Mouse (Mus musculus): Measurements from ENCODE around the gene Gm20458. TPM values are rescaled to one million over a fixed set of nuclear protein-coding genes. Genes with fewer than 3 reads are reported as not detected.

Gene Gm20458
- polyA plus RNA-seq, 1 experiment from 2014 or later, result 10.0 TPM

DNA sequence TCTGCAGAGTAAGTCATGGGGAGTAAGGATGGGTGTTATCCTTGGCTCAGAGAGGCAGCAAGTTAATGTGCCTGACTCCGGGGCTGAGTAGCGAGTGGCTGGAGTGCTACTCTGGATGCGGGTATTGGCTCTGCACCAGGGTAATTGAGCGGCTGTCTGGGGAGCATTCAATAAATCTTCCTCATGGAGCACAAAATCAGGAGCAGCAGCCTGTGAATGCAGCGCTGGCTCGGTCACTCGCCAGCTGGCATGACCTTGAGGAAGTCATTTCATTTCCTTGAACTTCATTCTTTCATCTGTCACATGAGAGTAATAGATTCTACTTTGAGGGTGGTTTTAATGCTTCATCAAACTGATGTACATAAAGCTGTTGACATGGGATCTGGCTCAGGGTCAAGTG, 39.7 kb downstream of the Gm20458 start:
- Histone ChIP-seq H3K9ac (no peak overlapping the region), H3K36me3 (replicated peaks; ENCODE audit: control insufficient read depth, insufficient read depth) (peaks cover 57% of the 10 kb centered on the region), H3K4me3 (replicated peaks; ENCODE audit: low read length) (no peak overlapping the region), H3K4me1 (replicated peaks; ENCODE audit: control insufficient read depth, insufficient read depth, low read length) (peaks cover 17% of the 10 kb centered on the region), H3K4me2 (replicated peaks) (no peak overlapping the region), H3K27ac (no peak overlapping the region), H3K27me3 (ENCODE audit: control insufficient read depth, insufficient read depth, low read length) (no peaks in the 10 kb centered on the region), H3K9me3 (ENCODE audit: control insufficient read depth, low read length) (peaks cover 9% of the 10 kb centered on the region; the same call in 1 of the 2 replicates)
- 86% methylated on average over 7 of the region's 7 CpGs for WGBS
- DNase-seq (ENCODE audit: low spot score) (no peak), ATAC-seq (ENCODE audit: low FRiP score) (no peak)

DNA sequence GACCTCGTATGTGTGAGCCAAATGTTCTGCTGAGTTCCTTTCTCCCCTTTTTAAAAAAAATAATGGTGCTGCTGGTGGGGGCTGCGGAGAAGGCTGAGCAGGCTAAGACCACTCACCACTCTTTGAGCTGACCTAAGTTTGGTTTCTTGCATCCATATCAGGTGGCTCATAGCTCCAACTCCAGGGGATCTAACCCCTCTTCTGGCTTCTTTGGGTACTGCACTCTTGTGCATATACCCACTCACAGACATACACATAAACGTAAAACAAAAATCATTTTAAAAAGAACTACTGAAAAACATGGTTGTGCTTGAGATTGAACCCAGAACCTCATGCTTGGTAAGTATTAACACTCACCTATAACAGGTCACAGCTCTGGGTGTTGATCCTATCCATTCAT, 44.2 kb downstream of the Gm20458 start:
- Histone ChIP-seq H3K27me3 (ENCODE audit: control insufficient read depth, insufficient read depth, low read length) (no peaks in the 10 kb centered on the region), H3K27ac (no peak overlapping the region), H3K9me3 (ENCODE audit: control insufficient read depth, low read length) (peaks cover 9% of the 10 kb centered on the region; the same call in 1 of the 2 replicates), H3K4me3 (replicated peaks; ENCODE audit: low read length) (no peak overlapping the region), H3K9ac (no peak overlapping the region), H3K4me1 (replicated peaks; ENCODE audit: control insufficient read depth, insufficient read depth, low read length) (no peaks in the 10 kb centered on the region), H3K4me2 (replicated peaks) (no peak overlapping the region), H3K36me3 (replicated peaks; ENCODE audit: control insufficient read depth, insufficient read depth) (peaks cover 66% of the 10 kb centered on the region)
- ATAC-seq (ENCODE audit: low FRiP score), result no peak
- DNase-seq (ENCODE audit: low spot score), result no peak
- 97% methylated on average over 3 of the region's 3 CpGs for WGBS

GRCm38 (mm10) chr2:164505619-164506347, 45.0 kb downstream of the Gm20458 start:
- Histone ChIP-seq H3K27ac (no peak overlapping the region), H3K4me2 (replicated peaks) (no peak overlapping the region), H3K9ac (no peak overlapping the region), H3K4me1 (replicated peaks; ENCODE audit: control insufficient read depth, insufficient read depth, low read length) (no peaks in the 10 kb centered on the region), H3K36me3 (replicated peaks; ENCODE audit: control insufficient read depth, insufficient read depth) (peaks cover 58% of the 10 kb centered on the region), H3K4me3 (replicated peaks; ENCODE audit: low read length) (no peak overlapping the region), H3K9me3 (ENCODE audit: control insufficient read depth, low read length) (peaks cover 9% of the 10 kb centered on the region; the same call in 1 of the 2 replicates), H3K27me3 (ENCODE audit: control insufficient read depth, insufficient read depth, low read length) (no peaks in the 10 kb centered on the region)
- no peak for DNase-seq (ENCODE audit: low spot score)
- WGBS, result 90% methylated on average over 4 of the region's 4 CpGs
- ATAC-seq (ENCODE audit: low FRiP score), result no peak

GRCm38 (mm10) chr2:164507811-164508210, 47.0 kb downstream of the Gm20458 start:
- DNase-seq (ENCODE audit: low spot score) (no peak), ATAC-seq (ENCODE audit: low FRiP score) (no peak)
- WGBS, result 86% methylated on average over 19 of the region's 19 CpGs
- Histone ChIP-seq H3K4me2 (replicated peaks) (no peak overlapping the region), H3K4me1 (replicated peaks; ENCODE audit: control insufficient read depth, insufficient read depth, low read length) (no peaks in the 10 kb centered on the region), H3K36me3 (replicated peaks; ENCODE audit: control insufficient read depth, insufficient read depth) (peaks cover 38% of the 10 kb centered on the region), H3K9me3 (ENCODE audit: control insufficient read depth, low read length) (peaks cover 9% of the 10 kb centered on the region; the same call in 1 of the 2 replicates), H3K27ac (no peak overlapping the region), H3K27me3 (ENCODE audit: control insufficient read depth, insufficient read depth, low read length) (no peaks in the 10 kb centered on the region), H3K4me3 (replicated peaks; ENCODE audit: low read length) (no peak overlapping the region), H3K9ac (no peak overlapping the region)

DNA sequence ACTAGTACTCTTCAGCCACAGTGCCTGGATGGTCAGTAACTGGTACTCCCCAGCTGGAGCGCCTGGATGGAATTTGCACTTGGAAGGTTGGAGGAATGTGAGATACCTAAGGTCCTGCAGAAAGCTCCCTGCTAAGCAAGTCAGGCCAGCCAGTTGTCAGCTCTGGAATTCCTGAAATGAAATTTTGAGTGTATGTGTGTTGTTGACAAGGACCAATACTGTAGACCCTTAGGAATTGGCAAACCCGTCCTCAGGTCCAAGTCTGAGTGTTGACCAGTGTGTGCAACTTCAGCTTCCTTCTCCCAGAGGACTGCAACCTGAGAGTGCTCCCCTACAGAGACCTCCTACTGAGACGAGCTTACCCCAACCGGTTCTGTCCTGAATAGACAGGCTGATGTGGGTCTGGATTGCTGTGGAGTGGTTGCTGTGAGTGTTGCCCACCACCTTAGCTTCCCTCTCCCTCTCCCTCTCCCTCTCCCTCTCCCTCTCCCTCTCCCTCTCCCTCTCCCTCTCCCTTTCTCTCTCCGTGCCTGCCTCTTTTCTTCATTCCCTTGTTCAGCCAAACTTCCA, 49.9 kb downstream of the Gm20458 start:
- no peak for ATAC-seq (ENCODE audit: low FRiP score)
- no peak overlapping the region for H3K4me3 ChIP-seq (replicated peaks; ENCODE audit: low read length)

GRCm38 (mm10) chr2:164512121-164512909, 51.5 kb downstream of the Gm20458 start:
- 78% methylated on average over 11 of the region's 14 CpGs for WGBS
- Histone ChIP-seq H3K4me3 (replicated peaks; ENCODE audit: low read length) (no peak overlapping the region), H3K4me2 (replicated peaks) (no peak overlapping the region), H3K27ac (no peak overlapping the region), H3K36me3 (replicated peaks; ENCODE audit: control insufficient read depth, insufficient read depth) (0 out of 2 replicates have a peak, but pooled peaks cover 3% of the 10 kb centered on the region), H3K9ac (no peak overlapping the region), H3K4me1 (replicated peaks; ENCODE audit: control insufficient read depth, insufficient read depth, low read length) (no peaks in the 10 kb centered on the region), H3K9me3 (ENCODE audit: control insufficient read depth, low read length) (no peaks in the 10 kb centered on the region), H3K27me3 (ENCODE audit: control insufficient read depth, insufficient read depth, low read length) (no peaks in the 10 kb centered on the region)
- no peak for ATAC-seq (ENCODE audit: low FRiP score)
- no peak for DNase-seq (ENCODE audit: low spot score)

More for the DNA sequence above, 49.9 kb downstream of the Gm20458 start:
- H3K9ac ChIP-seq, result no peak overlapping the region
- DNase-seq (ENCODE audit: low spot score), result no peak
- no peak overlapping the region for H3K4me2 ChIP-seq (replicated peaks)
- H3K27me3 ChIP-seq (ENCODE audit: control insufficient read depth, insufficient read depth, low read length), result no peaks in the 10 kb centered on the region
- H3K27ac ChIP-seq, result no peak overlapping the region
- WGBS, result 53% methylated on average over 4 of the region's 5 CpGs
- no peaks in the 10 kb centered on the region for H3K9me3 ChIP-seq (ENCODE audit: control insufficient read depth, low read length)
- no peaks in the 10 kb centered on the region for H3K4me1 ChIP-seq (replicated peaks; ENCODE audit: control insufficient read depth, insufficient read depth, low read length)
- peaks cover 13% of the 10 kb centered on the region; the same call in 1 of the 2 replicates for H3K36me3 ChIP-seq (replicated peaks; ENCODE audit: control insufficient read depth, insufficient read depth)

DNA sequence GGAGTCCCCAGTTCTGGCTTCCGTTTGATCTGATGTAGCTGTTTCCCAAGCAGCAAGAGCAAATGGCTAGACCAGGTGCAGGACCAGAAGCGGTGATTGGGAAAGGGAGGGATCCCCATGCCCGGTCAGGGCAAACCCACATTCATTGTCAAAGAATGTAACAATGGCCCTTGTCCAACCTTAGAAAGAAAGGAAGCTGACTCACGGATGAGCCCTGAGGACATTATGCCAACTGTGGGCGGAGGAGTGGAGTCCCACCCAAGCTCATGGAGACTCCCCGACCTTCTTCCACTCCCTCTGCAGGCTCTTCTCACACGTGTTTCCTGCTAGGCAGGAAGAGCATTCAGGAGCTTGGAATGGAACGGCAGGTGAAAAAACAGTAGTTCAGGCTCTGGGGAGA, 52.6 kb downstream of the Gm20458 start:
- Histone ChIP-seq H3K27ac (no peak overlapping the region), H3K27me3 (ENCODE audit: control insufficient read depth, insufficient read depth, low read length) (no peaks in the 10 kb centered on the region), H3K9me3 (ENCODE audit: control insufficient read depth, low read length) (no peaks in the 10 kb centered on the region), H3K4me3 (replicated peaks; ENCODE audit: low read length) (no peak overlapping the region), H3K4me1 (replicated peaks; ENCODE audit: control insufficient read depth, insufficient read depth, low read length) (no peaks in the 10 kb centered on the region), H3K4me2 (replicated peaks) (no peak overlapping the region), H3K36me3 (replicated peaks; ENCODE audit: control insufficient read depth, insufficient read depth) (no peaks in the 10 kb centered on the region), H3K9ac (no peak overlapping the region)
- DNase-seq (ENCODE audit: low spot score) (no peak), ATAC-seq (ENCODE audit: low FRiP score) (no peak)
- WGBS, result 78% methylated on average over 8 of the region's 8 CpGs

GRCm38 (mm10) chr2:164514916-164515315, 54.1 kb downstream of the Gm20458 start:
- Histone ChIP-seq H3K27me3 (ENCODE audit: control insufficient read depth, insufficient read depth, low read length) (no peaks in the 10 kb centered on the region), H3K9me3 (ENCODE audit: control insufficient read depth, low read length) (no peaks in the 10 kb centered on the region), H3K4me3 (replicated peaks; ENCODE audit: low read length) (no peak overlapping the region), H3K9ac (no peak overlapping the region), H3K4me1 (replicated peaks; ENCODE audit: control insufficient read depth, insufficient read depth, low read length) (no peaks in the 10 kb centered on the region), H3K27ac (no peak overlapping the region), H3K4me2 (replicated peaks) (no peak overlapping the region), H3K36me3 (replicated peaks; ENCODE audit: control insufficient read depth, insufficient read depth) (no peaks in the 10 kb centered on the region)
- DNase-seq (ENCODE audit: low spot score) (no peak), ATAC-seq (ENCODE audit: low FRiP score) (no peak)
- 80% methylated on average over 3 of the region's 3 CpGs for WGBS

- Histone ChIP-seq H3K27me3 (ENCODE audit: control insufficient read depth, insufficient read depth, low read length) (no peaks in the 10 kb centered on the region), H3K36me3 (replicated peaks; ENCODE audit: control insufficient read depth, insufficient read depth) (no peaks in the 10 kb centered on the region), H3K4me2 (replicated peaks) (no peak overlapping the region), H3K9me3 (ENCODE audit: control insufficient read depth, low read length) (no peaks in the 10 kb centered on the region), H3K9ac (no peak overlapping the region), H3K27ac (no peak overlapping the region), H3K4me3 (replicated peaks; ENCODE audit: low read length) (no peak overlapping the region), H3K4me1 (replicated peaks; ENCODE audit: control insufficient read depth, insufficient read depth, low read length) (no peaks in the 10 kb centered on the region)
- DNase-seq (ENCODE audit: low spot score), result no peak
- no peak for ATAC-seq (ENCODE audit: low FRiP score)
- 73% methylated on average over 9 of the region's 9 CpGs for WGBS
These were observed 55.1 kb downstream of the Gm20458 start for GRCm38 (mm10) chr2:164515897-164516296.
